Mouse (Mus musculus) stomach, postnatal 0 days (tissue): ENCODE measurements at regions not wholly inside any gene's neighbourhood (a gene's known extent, or its start where the extent isn't known, plus 50 kb on each side); places are given as distances from the start of the nearest gene placed in this dataset.

Experiments used
- ATAC-seq: fragments of 200-750 bp; cut with Nextera tagmentation; 2 replicates; pipeline ENCODE4 v1.8.0; 2017; ENCODE audit not compliant: low FRiP score, low TSS enrichment
- DNase-seq: peaks from one replicate; pipeline ENCODE4 v3.0.0-alpha.2; 2016; ENCODE audit warnings: low spot score
- H3K27ac ChIP-seq: fragments of 300-500 bp; sonication (generic); replicated peaks from 2 replicates; pipeline ENCODE4 v1.5.1; 2014; ENCODE audit warnings: mild to moderate bottlenecking, control low read depth
- H3K27me3 ChIP-seq: fragments of 300-500 bp; sonication (generic); 2 replicates; pipeline ENCODE4 v1.6.1; 2014; ENCODE audit warnings: low read length; ENCODE audit not compliant: control insufficient read depth, insufficient read depth
- H3K36me3 ChIP-seq: fragments of 300-500 bp; sonication (generic); 2 replicates; pipeline ENCODE4 v1.6.1; 2014; ENCODE audit warnings: low read length, mixed read lengths; ENCODE audit not compliant: control insufficient read depth, insufficient read depth
- H3K4me1 ChIP-seq: fragments of 300-500 bp; sonication (generic); replicated peaks from 2 replicates; pipeline ENCODE4 v1.6.1; 2014; ENCODE audit warnings: antibody characterized with exemption; ENCODE audit not compliant: control insufficient read depth, insufficient read depth
- H3K4me2 ChIP-seq: fragments of 300-500 bp; sonication (generic); replicated peaks from 2 replicates; pipeline ENCODE4 v1.6.1; 2014; ENCODE audit warnings: low read depth, mild to moderate bottlenecking, control low read depth, moderate library complexity
- H3K4me3 ChIP-seq: fragments of 300-500 bp; sonication (generic); 2 replicates; pipeline ENCODE4 v1.5.1; 2014; ENCODE audit warnings: low read depth, low read length, control low read depth
- H3K9ac ChIP-seq: fragments of 300-500 bp; sonication (generic); 2 replicates; pipeline ENCODE4 v1.6.1; 2014; ENCODE audit warnings: mild to moderate bottlenecking, low read length, control low read depth, mixed read lengths
- H3K9me3 ChIP-seq: fragments of 300-500 bp; sonication (generic); 2 replicates; pipeline ENCODE4 v1.6.1; 2016; ENCODE audit warnings: low read length; ENCODE audit not compliant: control insufficient read depth
- CTCF ChIP-seq: IDR thresholded peaks from 2 replicates; pipeline ENCODE4 v1.5.1; 2016; ENCODE audit warnings: antibody characterized with exemption, low read depth, mild to moderate bottlenecking, moderate library complexity
- EP300 ChIP-seq: optimal IDR thresholded peaks from 2 replicates; pipeline ENCODE3; 2016; ENCODE audit warnings: antibody characterized with exemption
- WGBS: fragments of 180-500 bp; shearing (Covaris S2); extraction: QIAGEN DNeasy Blood & Tissue Kit; methylation state at CpG from one replicate; pipeline ENCODE4 v1.1.7; 2014; 5-methylcytosine and 5-hydroxymethylcytosine counted together

GRCm38 (mm10) chr2:47053689-47054088 lies 1760.2 kb upstream of the Acvr2a start:
- no peak for DNase-seq
- WGBS: 79% methylated on average over 3 of the region's 3 CpGs
- no peaks in the 10 kb centered on the region for H3K4me1 ChIP-seq
- no peak overlapping the region for H3K4me2 ChIP-seq
- TF ChIP-seq CTCF: peak; percentile 28
- TF ChIP-seq EP300: no peak
- no peak overlapping the region for H3K9ac ChIP-seq
- no peaks in the 10 kb centered on the region for H3K9me3 ChIP-seq
- no peaks in the 10 kb centered on the region for H3K36me3 ChIP-seq
- H3K27me3 ChIP-seq: no peaks in the 10 kb centered on the region
- no peak overlapping the region for H3K4me3 ChIP-seq
- H3K27ac ChIP-seq: no peak overlapping the region
- ATAC-seq: no peak

DNA sequence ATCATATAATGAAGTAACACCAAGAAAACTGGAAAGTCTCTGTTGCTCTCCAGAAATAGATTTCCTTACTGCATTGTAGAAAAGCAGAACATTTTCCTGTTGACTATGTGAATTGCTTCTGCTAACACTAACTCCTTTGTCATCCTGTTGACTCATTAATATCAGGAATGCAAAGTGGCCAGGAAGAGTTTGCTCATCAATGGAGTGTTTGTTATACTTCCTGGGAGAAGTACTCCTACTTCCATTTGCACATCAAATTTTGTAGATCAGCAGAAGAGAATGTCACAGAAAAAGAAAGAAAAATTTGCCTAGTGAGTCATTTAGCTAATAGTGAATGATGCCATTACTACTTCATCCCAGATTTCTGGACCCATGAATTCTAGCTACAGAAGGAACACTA lies 1739.7 kb upstream of the Acvr2a start:
- ATAC-seq: no peak
- DNase-seq: no peak
- Histone ChIP-seq H3K27ac (no peak overlapping the region), H3K4me2 (no peak overlapping the region), H3K4me3 (no peak overlapping the region), H3K9me3 (no peaks in the 10 kb centered on the region), H3K27me3 (no peaks in the 10 kb centered on the region), H3K36me3 (no peaks in the 10 kb centered on the region), H3K9ac (no peak overlapping the region), H3K4me1 (no peaks in the 10 kb centered on the region)
- TF ChIP-seq CTCF (no peak), EP300 (no peak)

DNA sequence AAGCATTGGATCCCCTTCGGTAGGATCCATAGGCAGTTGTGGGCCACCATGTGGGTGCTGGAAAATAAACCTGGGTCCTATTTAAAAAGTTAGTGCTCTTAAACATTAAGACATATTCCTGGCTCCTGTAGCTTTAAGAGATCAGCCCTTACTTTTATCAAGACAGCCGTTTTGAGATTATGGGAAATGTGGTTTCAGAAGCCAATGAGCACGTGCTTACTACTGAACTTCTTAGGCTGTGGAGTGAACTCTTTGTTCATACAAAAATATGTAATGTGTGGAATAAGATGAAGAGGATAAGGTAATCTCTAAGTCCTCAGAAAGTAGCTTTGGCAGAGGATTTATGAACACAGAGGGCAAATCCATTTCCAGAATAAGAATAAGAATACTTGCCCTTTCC lies 1738.7 kb upstream of the Acvr2a start:
- WGBS: 75% methylated on average over 3 of the region's 3 CpGs
- Histone ChIP-seq H3K4me1 (no peaks in the 10 kb centered on the region), H3K9ac (no peak overlapping the region), H3K4me3 (no peak overlapping the region), H3K9me3 (no peaks in the 10 kb centered on the region), H3K27me3 (no peaks in the 10 kb centered on the region), H3K36me3 (no peaks in the 10 kb centered on the region), H3K27ac (no peak overlapping the region), H3K4me2 (no peak overlapping the region)
- ATAC-seq (no peak), DNase-seq (no peak)
- TF ChIP-seq CTCF: no peak
- no peak for TF ChIP-seq EP300

GRCm38 (mm10) chr2:47088635-47089034 lies 1725.3 kb upstream of the Acvr2a start:
- ATAC-seq: no peak
- no peaks in the 10 kb centered on the region for H3K36me3 ChIP-seq
- H3K27me3 ChIP-seq: no peaks in the 10 kb centered on the region
- no peak overlapping the region for H3K9ac ChIP-seq
- no peaks in the 10 kb centered on the region for H3K9me3 ChIP-seq
- 25% methylated on average over 4 of the region's 4 CpGs for WGBS
- H3K4me2 ChIP-seq: no peak overlapping the region
- TF ChIP-seq CTCF (no peak), EP300 (no peak)
- H3K4me3 ChIP-seq: no peak overlapping the region
- no peaks in the 10 kb centered on the region for H3K4me1 ChIP-seq
- H3K27ac ChIP-seq: no peak overlapping the region
- no peak for DNase-seq

DNA sequence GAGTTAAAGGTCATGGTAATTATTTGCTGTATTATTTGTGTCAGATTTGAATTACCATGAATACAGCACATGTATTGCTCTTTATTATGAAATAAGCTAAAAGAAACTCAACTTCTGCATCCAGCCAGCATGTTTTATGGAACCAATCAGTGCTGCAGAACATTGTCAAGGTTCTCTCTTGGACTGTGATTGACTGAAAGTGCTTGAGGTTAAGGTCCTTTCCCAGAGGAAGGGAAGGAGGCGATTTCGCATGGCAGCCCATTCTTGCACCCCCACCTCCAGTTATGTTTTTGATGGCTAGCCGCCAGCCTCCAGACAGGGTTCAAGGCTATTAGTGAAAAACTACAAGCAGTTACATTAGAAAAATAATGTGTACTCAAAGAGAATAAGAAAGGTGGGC lies 1717.9 kb upstream of the Acvr2a start:
- DNase-seq: no peak

GRCm38 (mm10) chr2:47139435-47139834 lies 1674.5 kb upstream of the Acvr2a start:
- H3K36me3 ChIP-seq: no peaks in the 10 kb centered on the region
- 54% methylated on average over 1 of the region's 1 CpGs for WGBS

More for the DNA sequence above, 1717.9 kb upstream of the Acvr2a start:
- ATAC-seq: no peak
- Histone ChIP-seq H3K27me3 (no peaks in the 10 kb centered on the region), H3K9me3 (no peaks in the 10 kb centered on the region), H3K9ac (no peak overlapping the region), H3K4me3 (no peak overlapping the region), H3K4me2 (no peak overlapping the region), H3K4me1 (no peaks in the 10 kb centered on the region), H3K27ac (no peak overlapping the region), H3K36me3 (no peaks in the 10 kb centered on the region)
- TF ChIP-seq CTCF (no peak), EP300 (no peak)
- 46% methylated on average over 3 of the region's 3 CpGs for WGBS

More at GRCm38 (mm10) chr2:47139435-47139834, 1674.5 kb upstream of the Acvr2a start:
- Histone ChIP-seq H3K9ac (no peak overlapping the region), H3K27me3 (no peaks in the 10 kb centered on the region), H3K4me2 (no peak overlapping the region), H3K9me3 (no peaks in the 10 kb centered on the region), H3K4me3 (no peak overlapping the region), H3K27ac (no peak overlapping the region), H3K4me1 (no peaks in the 10 kb centered on the region)
- ATAC-seq (no peak), DNase-seq (no peak)
- TF ChIP-seq EP300 (no peak), CTCF (no peak)
